Mouse (Mus musculus) c-Kit-positive CD71-positive TER-119-negative erythroid progenitor cells, embryonic 14.5 days (primary cell): Measurements from ENCODE around the gene Fto.
A peak's percentile ranks its signal among the peaks of the same experiment; 100 is the strongest.

Source experiments
- DNase-seq: peaks from one replicate; pipeline ENCODE4 v3.0.0-alpha.2; 2013; ENCODE audit warnings: low read depth

Fto gene

DNA sequence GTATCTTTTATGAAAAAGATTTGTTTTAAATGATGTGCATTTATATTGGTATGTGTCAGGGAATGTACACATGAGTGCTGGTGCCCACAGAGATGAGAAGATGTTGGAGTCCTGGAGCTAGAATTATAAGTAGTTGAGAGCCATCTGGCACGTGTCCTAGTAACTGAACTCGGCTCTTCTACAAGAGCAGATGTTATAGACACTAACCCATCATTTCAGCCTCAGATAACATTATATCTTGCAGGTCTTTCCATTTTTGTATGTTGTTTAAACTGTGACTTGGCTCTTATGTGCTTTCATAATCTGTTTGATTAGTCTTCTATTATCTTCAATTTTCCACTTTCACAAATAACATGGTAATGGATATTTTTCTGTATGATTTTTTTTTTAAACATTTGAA lies 186.0 kb downstream of the Fto start:
- DNase-seq, result no peak

DNA sequence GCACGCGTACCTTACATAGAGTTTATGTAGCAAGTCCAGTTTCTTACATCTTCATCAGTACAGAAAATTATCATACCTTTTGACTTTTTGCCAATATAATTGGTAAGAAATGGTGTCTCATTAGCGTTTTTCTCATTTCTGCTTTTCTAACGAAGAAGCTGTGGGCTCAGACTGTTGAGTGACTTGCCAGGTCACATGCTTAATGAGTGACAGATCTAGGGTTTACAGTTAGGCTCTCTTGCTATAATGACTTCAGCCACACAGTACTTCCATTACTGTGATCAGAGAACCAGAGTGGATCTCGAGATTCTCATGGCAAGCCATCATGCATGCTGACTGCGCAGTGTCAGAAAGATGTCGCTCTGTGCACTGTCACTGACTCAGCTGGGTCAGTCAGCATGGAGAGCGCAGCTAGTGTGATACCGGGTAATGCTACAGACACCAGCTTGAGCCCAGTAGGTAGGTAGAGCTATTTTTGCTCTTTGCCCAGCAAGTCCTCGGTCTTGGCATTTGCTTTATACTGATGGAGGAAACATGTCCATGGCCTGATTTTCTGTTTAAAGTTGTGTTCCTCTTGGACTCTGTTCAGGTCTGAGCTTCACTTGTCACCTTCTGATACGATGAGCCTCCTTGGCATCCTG lies 188.8 kb downstream of the Fto start:
- no peak for DNase-seq

GRCm38 (mm10) chr8:91502791-91503190 lies 189.5 kb downstream of the Fto start:
- DNase-seq, result no peak

DNA sequence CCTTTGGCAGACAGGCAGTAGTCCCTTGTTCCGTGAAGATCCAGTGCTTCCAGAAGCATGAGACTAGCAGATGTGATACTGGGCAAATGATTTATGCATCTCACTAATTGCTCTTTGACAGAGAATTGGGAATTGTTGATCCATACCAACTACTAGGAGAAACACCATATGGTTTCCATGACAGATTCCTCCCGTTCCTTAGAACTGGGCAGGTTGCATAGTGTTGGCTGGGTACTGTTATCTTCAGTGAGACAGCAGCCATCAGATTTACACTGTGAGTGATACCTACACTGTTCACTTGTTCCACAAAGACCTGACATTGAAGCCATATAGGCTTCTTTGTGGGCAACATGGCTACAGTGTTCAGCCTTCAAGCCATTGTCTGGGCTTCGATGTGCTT lies 191.0 kb downstream of the Fto start:
- DNase-seq, result no peak

GRCm38 (mm10) chr8:91504891-91505290 lies 191.6 kb downstream of the Fto start:
- DNase-seq, result no peak

DNA sequence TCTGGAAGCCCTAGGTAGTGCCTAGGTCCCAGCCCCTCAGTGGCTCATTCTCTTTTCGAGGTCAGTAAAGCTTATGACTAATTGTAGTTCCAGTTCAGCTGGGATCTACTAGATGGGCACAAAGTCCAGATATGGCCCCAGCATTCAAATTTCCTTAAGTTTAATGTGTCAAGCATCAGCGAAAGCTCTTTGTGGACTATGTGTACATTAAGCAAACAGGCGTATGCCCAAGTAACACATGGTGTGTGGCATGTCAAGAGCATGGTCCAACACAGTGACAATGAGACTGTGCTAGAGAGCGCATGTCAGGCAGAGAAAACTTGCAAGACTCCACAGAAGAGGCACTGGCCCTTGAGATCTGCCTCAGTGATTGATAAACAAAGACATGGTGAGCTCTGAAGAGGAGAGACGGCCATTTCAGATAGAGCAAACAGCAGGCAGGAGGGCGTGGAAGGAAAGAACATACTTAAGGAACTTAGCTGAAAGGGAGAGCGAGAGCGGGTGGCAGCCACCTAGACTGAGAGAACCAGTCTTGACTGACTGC lies 192.2 kb downstream of the Fto start:
- peak; percentile 46 for DNase-seq

DNA sequence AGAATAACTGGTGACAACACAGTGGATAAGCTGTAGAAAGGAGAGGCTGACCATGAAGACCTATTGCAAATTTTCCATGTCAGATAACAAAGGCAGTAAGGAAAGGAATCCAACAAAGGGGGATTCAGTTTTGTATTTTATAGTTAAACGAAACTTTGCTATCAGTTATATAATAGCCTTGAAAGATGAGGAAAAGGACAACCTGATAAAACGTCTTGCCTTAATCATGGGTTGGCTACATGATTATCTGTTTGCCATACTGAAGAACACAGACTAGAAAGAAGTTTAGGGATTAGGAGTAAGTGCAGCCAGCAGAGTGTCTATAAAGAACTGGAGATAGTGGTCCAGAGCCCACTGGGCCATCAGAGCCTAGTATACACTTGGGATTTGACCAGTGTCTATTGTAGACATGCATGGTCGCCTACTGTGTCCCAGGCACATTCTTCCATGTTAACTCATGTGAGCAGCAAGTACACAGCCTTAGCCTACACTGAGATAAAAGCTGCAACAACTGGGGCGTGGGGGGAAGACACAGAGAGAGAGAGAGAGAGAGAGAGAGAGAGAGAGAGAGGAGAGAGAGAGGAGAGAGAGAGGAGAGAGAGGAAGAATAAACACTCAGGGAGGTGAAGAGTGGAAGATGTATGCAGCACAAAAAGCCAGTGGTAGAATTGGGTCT lies 192.8 kb downstream of the Fto start:
- DNase-seq, result no peak

- DNase-seq, result no peak
Observed at GRCm38 (mm10) chr8:91506682-91507257, 193.4 kb downstream of the Fto start.

DNA sequence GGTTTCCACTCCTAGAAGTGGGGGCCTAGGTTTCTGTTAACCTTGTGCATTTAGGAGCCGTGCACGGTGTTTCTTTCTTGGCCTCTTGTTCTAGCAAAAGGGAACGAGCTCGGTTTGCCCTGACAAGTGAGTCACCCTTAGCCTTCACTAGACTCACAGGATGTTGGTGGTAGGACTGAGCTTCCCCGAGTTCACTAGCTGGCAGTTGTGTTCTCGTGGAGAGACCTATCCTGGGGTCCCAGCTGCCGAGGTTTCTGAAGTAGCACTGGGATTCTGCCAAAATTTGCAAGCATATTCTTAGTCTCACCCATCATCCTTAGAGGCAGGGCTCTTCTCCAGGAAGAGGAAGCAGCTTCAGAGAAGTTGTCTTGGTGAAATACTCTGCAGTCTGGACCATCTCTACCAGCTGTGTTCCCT lies 194.4 kb downstream of the Fto start:
- DNase-seq, result no peak

DNA sequence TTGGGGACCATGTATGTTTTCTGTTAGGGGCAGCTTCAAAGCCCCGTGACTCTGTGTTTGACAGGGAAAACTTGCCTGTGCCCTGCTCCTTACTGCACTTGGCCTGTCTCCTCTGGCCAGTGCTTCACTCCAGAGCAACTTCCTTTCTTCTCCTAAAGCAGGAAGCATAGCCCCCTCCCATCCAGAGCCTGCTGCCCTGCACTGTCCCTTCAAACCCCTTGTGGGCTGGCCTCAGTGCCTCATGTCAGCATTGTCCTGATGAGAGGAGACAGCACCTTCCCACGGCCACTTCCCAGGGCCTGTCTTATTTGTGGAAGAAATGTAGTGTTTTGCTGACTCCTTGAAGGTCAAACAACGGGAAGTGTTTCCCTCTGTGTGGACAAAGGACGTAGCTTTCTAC lies 195.0 kb downstream of the Fto start:
- DNase-seq, result no peak

- no peak for DNase-seq
Observed at GRCm38 (mm10) chr8:91509206-91509899, 196.0 kb downstream of the Fto start.

DNA sequence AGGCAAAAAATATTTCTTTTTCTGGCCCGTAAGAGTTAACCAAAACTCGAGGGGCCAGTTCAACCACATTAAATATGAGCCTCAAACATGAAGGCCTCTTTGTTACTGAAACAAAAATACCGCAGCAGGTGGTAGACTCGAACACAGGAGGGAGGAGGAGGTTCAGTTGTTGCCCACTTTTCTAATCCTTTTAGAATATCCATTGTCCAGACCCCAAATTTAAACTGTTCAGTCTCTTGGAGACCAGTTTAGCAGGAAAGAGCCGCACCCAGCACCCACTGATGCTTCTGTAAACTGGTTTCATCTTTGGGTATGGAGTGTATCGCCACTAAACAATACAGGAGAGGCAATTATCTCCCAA lies 196.6 kb downstream of the Fto start:
- no peak for DNase-seq

- DNase-seq, result no peak
Observed at GRCm38 (mm10) chr8:91510716-91511115, 197.4 kb downstream of the Fto start.

DNA sequence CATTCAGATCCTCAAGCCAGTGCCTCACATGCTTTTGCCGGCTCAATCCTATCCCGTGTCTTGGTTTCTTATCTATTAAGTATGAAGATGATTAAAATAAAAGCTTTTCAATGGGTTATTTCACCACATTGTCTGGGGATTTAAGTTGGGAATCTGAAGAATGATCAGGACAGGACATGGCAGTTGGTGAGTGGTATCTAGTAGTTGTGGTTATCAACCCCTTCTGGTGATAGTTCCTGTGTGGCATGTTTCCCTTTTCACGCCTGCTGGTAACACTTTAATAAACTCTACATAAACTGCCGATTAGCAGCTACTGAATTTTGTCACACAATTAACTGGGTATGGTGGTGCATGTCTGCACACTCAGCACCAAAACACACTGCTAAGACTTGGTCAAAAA lies 198.6 kb downstream of the Fto start:
- DNase-seq, result no peak

GRCm38 (mm10) chr8:91514752-91515478 lies 201.6 kb downstream of the Fto start:
- DNase-seq, result no peak

DNA sequence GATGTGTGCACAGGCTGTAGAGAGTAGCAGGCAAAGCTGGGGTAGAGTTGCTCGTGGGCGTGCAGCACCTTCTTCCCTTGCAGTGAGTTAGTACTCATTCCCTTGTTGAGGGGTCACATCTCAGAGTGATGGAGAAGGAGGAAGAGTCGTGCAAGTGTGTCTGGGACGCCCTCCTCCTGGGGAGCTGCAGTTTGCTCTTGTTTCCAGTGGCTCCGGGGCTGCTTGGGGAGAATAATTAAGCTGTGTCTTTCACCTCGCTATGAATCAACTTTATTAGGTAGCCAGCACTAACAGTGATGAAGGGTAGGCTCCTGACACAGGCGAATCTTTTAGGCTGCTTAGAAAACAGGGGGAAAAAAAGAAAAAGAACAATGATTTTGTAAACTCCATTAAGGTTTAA lies 203.1 kb downstream of the Fto start:
- DNase-seq, result no peak

DNA sequence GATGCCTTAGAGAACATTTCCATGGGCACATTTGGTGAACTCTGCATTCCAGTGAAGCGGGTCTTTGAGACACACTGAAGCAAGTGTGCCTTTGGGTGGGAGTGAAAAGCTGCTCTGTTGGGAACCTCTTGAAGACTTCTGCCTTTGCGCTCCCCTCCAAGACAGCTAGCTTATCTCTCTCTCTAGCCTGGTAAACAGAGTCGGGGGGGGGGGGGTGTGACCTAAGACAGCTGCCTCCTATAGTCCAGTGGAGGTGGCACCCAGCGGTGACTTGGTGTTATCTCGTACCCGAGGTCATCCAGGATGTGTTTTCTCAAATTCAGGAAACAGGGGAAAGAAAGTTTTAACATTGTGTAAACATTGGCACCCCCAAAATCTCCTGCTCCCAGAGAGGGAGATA lies 204.8 kb downstream of the Fto start:
- DNase-seq, result no peak

DNA sequence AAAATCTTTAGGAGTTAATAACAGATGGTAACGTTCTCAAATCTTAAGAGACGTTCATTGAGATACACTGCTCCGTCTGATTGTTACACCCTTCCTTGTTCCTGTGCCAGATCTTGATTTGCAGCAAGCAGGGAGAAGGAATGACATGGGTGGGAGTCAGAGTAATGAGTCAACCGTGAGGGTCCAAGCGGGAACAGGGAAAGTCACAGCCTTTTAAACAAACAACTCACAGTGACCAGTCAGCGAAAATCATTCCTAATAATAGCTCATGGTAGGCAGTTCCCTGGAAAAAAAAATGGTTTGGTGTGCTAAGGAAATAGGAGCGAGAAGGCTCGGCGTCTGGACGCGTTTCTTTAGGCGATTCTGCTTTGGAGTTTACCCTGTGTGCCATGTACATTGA lies 208.9 kb downstream of the Fto start:
- no peak for DNase-seq

- DNase-seq, result no peak
Observed at GRCm38 (mm10) chr8:91524056-91524864, 210.9 kb downstream of the Fto start.

GRCm38 (mm10) chr8:91524865-91525250 lies 211.5 kb downstream of the Fto start:
- DNase-seq, result no peak

DNA sequence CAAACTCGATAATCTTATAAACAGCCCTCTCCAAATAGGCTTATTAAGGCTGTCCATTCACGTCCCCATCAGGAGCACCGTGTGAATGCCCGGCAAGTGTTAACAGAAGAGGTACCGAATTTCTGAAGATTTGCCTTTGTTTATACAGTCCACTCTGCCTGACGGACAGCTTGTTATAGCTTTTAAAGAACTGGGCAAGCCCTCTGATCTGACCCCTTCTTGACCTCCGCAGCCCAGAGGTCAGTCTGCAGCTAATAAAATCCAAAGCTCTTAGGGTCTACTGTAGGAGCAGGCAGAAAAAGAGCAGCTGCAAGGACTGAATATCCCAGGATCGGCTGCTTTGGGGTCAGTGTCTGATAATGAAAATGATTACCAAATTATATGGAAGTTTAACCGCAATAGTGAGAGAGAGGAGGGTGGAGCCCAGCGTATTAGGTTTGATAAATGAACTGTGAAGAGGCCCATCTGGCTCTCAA lies 212.1 kb downstream of the Fto start:
- DNase-seq, result no peak
